Mouse (Mus musculus): ENCODE data around the gene Gmcl1. TPM values are rescaled to one million over a fixed set of nuclear protein-coding genes. Genes with fewer than 3 reads are reported as not detected.

Gmcl1 gene
- polyA plus RNA-seq, 1 experiment from 2014 or later, result 33.8 TPM

GRCm38 (mm10) chr6:86765637-86766059 is 32.5 kb upstream of the Gmcl1 start:
- H3K27me3 ChIP-seq (ENCODE audit: insufficient read depth, low read length), result no peaks in the 10 kb centered on the region
- no peaks in the 10 kb centered on the region for H3K9me3 ChIP-seq (ENCODE audit: low read depth, low read length)
- no peak for TF ChIP-seq CTCF (IDR thresholded peaks at IDR 0.05; ENCODE audit: low read depth)
- H3K4me2 ChIP-seq, result no peak overlapping the region
- H3K4me1 ChIP-seq (ENCODE audit: insufficient read depth), result no peaks in the 10 kb centered on the region
- DNase-seq, result peak; percentile 26
- H3K9ac ChIP-seq, result no peak overlapping the region
- H3K4me3 ChIP-seq (ENCODE audit: low read depth, low read length), result no peak overlapping the region
- H3K36me3 ChIP-seq (ENCODE audit: insufficient read depth), result no peaks in the 10 kb centered on the region
- 41% methylated on average over 6 of the region's 6 CpGs for WGBS
- ATAC-seq (ENCODE audit: insufficient read depth), result peak; percentile 31; the same call in 1 of the 2 replicates
- H3K27ac ChIP-seq (ENCODE audit: low read depth), result peak overlapping the region; percentile 7; the same call in 1 of the 2 replicates

GRCm38 (mm10) chr6:86754105-86754863 is 21.1 kb upstream of the Gmcl1 start:
- H3K4me2 ChIP-seq, result no peak overlapping the region
- H3K27me3 ChIP-seq (ENCODE audit: insufficient read depth, low read length), result no peaks in the 10 kb centered on the region
- ATAC-seq (ENCODE audit: insufficient read depth) (no peak), DNase-seq (peak; percentile 23)
- WGBS, result 86% methylated on average over 10 of the region's 10 CpGs
- H3K27ac ChIP-seq (ENCODE audit: low read depth), result no peak overlapping the region
- H3K4me1 ChIP-seq (ENCODE audit: insufficient read depth), result no peaks in the 10 kb centered on the region
- peak; percentile 47; the same call in 1 of the 2 replicates for TF ChIP-seq CTCF (IDR thresholded peaks at IDR 0.05; ENCODE audit: low read depth)
- no peaks in the 10 kb centered on the region for H3K9me3 ChIP-seq (ENCODE audit: low read depth, low read length)
- no peak overlapping the region for H3K9ac ChIP-seq
- H3K4me3 ChIP-seq (ENCODE audit: low read depth, low read length), result no peak overlapping the region
- H3K36me3 ChIP-seq (ENCODE audit: insufficient read depth), result peaks cover 17% of the 10 kb centered on the region

- no peaks in the 10 kb centered on the region for H3K9me3 ChIP-seq (ENCODE audit: low read depth, low read length)
- no peak overlapping the region for H3K9ac ChIP-seq
- no peak for DNase-seq
- H3K27me3 ChIP-seq (ENCODE audit: insufficient read depth, low read length), result no peaks in the 10 kb centered on the region
- H3K36me3 ChIP-seq (ENCODE audit: insufficient read depth), result peaks cover 17% of the 10 kb centered on the region
- TF ChIP-seq CTCF (IDR thresholded peaks at IDR 0.05; ENCODE audit: low read depth), result no peak
- H3K27ac ChIP-seq (ENCODE audit: low read depth), result no peak overlapping the region
- H3K4me3 ChIP-seq (ENCODE audit: low read depth, low read length), result no peak overlapping the region
- no peaks in the 10 kb centered on the region for H3K4me1 ChIP-seq (ENCODE audit: insufficient read depth)
- no peak for ATAC-seq (ENCODE audit: insufficient read depth)
- H3K4me2 ChIP-seq, result no peak overlapping the region
- WGBS, result 76% methylated on average over 5 of the region's 5 CpGs
Observed at GRCm38 (mm10) chr6:86752843-86753485, 19.8 kb upstream of the Gmcl1 start.

- no peak overlapping the region for H3K27ac ChIP-seq (ENCODE audit: low read depth)
- DNase-seq (no peak), ATAC-seq (ENCODE audit: insufficient read depth) (no peak)
- TF ChIP-seq CTCF (IDR thresholded peaks at IDR 0.05; ENCODE audit: low read depth), result no peak
- no peaks in the 10 kb centered on the region for H3K27me3 ChIP-seq (ENCODE audit: insufficient read depth, low read length)
- peaks cover 17% of the 10 kb centered on the region for H3K36me3 ChIP-seq (ENCODE audit: insufficient read depth)
- H3K4me3 ChIP-seq (ENCODE audit: low read depth, low read length), result no peak overlapping the region
- no peaks in the 10 kb centered on the region for H3K4me1 ChIP-seq (ENCODE audit: insufficient read depth)
- no peak overlapping the region for H3K4me2 ChIP-seq
- no peaks in the 10 kb centered on the region for H3K9me3 ChIP-seq (ENCODE audit: low read depth, low read length)
- no peak overlapping the region for H3K9ac ChIP-seq
- WGBS, result 89% methylated on average over 4 of the region's 4 CpGs
Observed at GRCm38 (mm10) chr6:86750961-86751360, 17.8 kb upstream of the Gmcl1 start.

- Histone ChIP-seq H3K4me1 (ENCODE audit: insufficient read depth) (no peaks in the 10 kb centered on the region), H3K36me3 (ENCODE audit: insufficient read depth) (peaks cover 15% of the 10 kb centered on the region), H3K27ac (ENCODE audit: low read depth) (no peak overlapping the region), H3K4me3 (ENCODE audit: low read depth, low read length) (no peak overlapping the region), H3K27me3 (ENCODE audit: insufficient read depth, low read length) (no peaks in the 10 kb centered on the region), H3K4me2 (no peak overlapping the region), H3K9ac (no peak overlapping the region), H3K9me3 (ENCODE audit: low read depth, low read length) (no peaks in the 10 kb centered on the region)
- DNase-seq, result no peak
- TF ChIP-seq CTCF (IDR thresholded peaks at IDR 0.05; ENCODE audit: low read depth), result no peak
- WGBS, result 52% methylated on average over 4 of the region's 4 CpGs
- no peak for ATAC-seq (ENCODE audit: insufficient read depth)
Observed at GRCm38 (mm10) chr6:86749817-86750216, 16.6 kb upstream of the Gmcl1 start.

- no peak overlapping the region for H3K4me3 ChIP-seq (ENCODE audit: low read depth, low read length)
- H3K9me3 ChIP-seq (ENCODE audit: low read depth, low read length), result peaks cover 3% of the 10 kb centered on the region; the same call in 1 of the 2 replicates
- no peaks in the 10 kb centered on the region for H3K4me1 ChIP-seq (ENCODE audit: insufficient read depth)
- TF ChIP-seq CTCF (IDR thresholded peaks at IDR 0.05; ENCODE audit: low read depth), result peak; percentile 88
- no peak overlapping the region for H3K27ac ChIP-seq (ENCODE audit: low read depth)
- H3K27me3 ChIP-seq (ENCODE audit: insufficient read depth, low read length), result no peaks in the 10 kb centered on the region
- DNase-seq (peak; percentile 86), ATAC-seq (ENCODE audit: insufficient read depth) (no peak)
- no peak overlapping the region for H3K4me2 ChIP-seq
- 0 out of 2 replicates have a peak, but pooled peaks cover 10% of the 10 kb centered on the region for H3K36me3 ChIP-seq (ENCODE audit: insufficient read depth)
- no peak overlapping the region for H3K9ac ChIP-seq
Observed at GRCm38 (mm10) chr6:86747171-86747570, 14.0 kb upstream of the Gmcl1 start.

- ATAC-seq (ENCODE audit: insufficient read depth), result no peak
- no peaks in the 10 kb centered on the region for H3K27me3 ChIP-seq (ENCODE audit: insufficient read depth, low read length)
- peaks cover 9% of the 10 kb centered on the region; the same call in 1 of the 2 replicates for H3K36me3 ChIP-seq (ENCODE audit: insufficient read depth)
- no peak overlapping the region for H3K4me3 ChIP-seq (ENCODE audit: low read depth, low read length)
- peaks cover 3% of the 10 kb centered on the region; the same call in 1 of the 2 replicates for H3K9me3 ChIP-seq (ENCODE audit: low read depth, low read length)
- TF ChIP-seq CTCF (IDR thresholded peaks at IDR 0.05; ENCODE audit: low read depth), result no peak
- H3K4me2 ChIP-seq, result no peak overlapping the region
- no peak overlapping the region for H3K27ac ChIP-seq (ENCODE audit: low read depth)
- WGBS, result 34% methylated on average over 3 of the region's 3 CpGs
- DNase-seq, result no peak
- H3K4me1 ChIP-seq (ENCODE audit: insufficient read depth), result no peaks in the 10 kb centered on the region
- no peak overlapping the region for H3K9ac ChIP-seq
Observed at GRCm38 (mm10) chr6:86740652-86741051, 7.5 kb upstream of the Gmcl1 start.
